Mouse (Mus musculus): ENCODE measurements around the gene Zcchc7. TPM values are rescaled to one million over a fixed set of nuclear protein-coding genes. Genes with fewer than 3 reads are reported as not detected.

Gene Zcchc7
- 10 to 100 TPM; 54.4 to 54.5 TPM for total RNA-seq (2021)
- long read RNA-seq, experiment 1, full-length matches to known transcripts: 3 of 8 reads
- long read RNA-seq, experiment 1, partial matches to known transcripts: 0 of 8 reads
- long read RNA-seq, experiment 1, other reads (novel, unspliced or antisense): 5 of 8 reads
- long read RNA-seq, experiment 2, partial matches to known transcripts: 1 of 3 reads
- long read RNA-seq, experiment 2, other reads (novel, unspliced or antisense): 2 of 3 reads

DNA sequence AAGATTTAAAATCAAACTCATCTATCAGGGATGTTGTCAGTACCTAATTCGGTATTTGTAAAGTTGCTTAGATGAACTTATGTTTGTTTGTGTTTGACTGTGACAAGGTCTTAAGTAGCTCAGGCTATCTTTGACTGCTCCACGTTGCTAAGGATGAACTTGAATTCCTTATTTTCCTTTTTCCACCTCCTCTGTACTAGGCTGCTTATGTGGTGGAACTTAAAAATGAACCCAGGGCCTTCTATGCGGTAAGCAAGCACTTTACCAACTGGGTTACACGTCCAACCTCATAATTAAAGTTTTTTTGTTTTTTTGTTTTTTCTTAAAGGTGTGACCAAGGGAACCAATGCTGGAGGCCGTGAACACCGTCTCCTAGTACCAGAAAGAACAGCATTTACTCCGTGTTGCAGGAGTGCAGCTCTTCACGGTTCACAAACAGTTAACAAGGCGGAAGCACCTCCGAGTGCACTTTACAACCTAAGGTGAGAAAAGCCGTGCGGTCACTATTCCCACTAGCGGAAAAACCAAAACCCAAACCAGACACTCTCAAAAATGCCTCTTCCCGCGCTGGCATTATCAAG lies at the start of gene Zcchc7:
Zcchc7 (plus strand) TSS at position 325 of the 581 bp plus-strand sequence.
- peak in 1 of 2 experiments; percentile 11 for DNase-seq (ENCODE audit: low spot score in 2 of 2)
- intact Hi-C loops (cut with DNase I): no loop called here

DNA sequence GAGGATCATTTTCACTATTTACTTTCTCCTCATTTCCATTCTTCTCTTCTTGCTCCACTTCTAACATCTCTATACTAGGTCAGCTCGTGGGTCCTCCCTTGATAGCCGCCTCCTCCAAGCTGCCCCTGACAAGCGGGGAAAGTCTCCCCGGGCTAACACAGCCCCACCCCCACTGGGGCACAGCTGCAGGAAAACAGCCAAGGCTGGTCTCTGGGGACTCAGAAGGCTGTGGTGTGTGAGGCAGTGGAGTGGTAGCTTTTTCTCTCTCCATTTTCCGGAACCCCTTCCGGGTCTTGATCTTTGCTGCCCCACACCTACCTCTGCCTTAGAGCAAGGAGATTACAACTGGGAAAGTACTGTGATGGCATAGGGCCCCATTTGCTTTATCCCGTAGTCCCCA lies 49.7 kb upstream of the Zcchc7 start:
- intact Hi-C loops (cut with DNase I): no loop called here

DNA sequence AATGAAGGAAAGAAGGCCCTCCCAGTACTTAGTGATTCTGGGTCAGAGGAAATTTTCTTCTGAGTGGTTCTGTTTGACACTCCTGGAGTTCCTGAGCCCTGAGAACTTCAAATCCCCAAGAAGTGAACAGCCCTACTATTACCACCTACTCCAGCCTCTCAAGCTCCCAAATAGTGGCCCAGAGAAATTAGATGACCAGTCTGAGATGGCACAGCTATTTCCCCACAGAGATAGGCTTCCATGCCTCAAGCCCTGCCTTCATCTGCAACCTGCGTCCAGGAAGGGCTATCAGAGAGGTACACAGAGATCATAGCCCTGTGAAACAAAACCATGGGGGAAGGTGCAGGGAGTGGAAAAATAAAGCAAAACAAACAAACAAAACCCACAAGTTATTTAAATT lies 48.8 kb upstream of the Zcchc7 start:
- DNase-seq (ENCODE audit: low spot score in 2 of 2): no peak
- intact Hi-C loops (cut with DNase I): no loop called here

More for the DNA sequence above, 49.7 kb upstream of the Zcchc7 start:
- DNase-seq (ENCODE audit: low spot score in 2 of 2): no peak

DNA sequence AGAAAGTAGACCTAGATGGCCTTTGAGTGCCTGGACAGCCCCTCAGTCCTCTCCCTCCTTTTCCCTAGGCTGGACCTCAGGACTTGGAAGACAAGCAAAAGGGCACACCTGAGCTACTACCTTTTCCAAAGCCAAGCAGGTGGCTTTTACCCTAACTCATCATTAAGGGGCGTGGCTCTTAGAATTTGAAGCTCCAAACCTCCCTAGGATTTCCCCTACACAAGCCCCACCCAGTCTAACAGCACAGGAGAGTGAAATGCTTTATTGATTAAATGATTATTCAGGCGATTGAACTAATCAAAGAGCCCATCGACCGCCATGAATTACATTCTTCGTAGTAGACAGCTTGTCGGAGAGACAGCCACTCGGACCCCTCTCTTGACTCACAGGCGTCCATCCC lies 47.4 kb upstream of the Zcchc7 start:
- intact Hi-C loops (cut with DNase I): no loop called here
- DNase-seq (ENCODE audit: low spot score in 2 of 2): no peak

- intact Hi-C loops (cut with DNase I): no loop called here
- DNase-seq (ENCODE audit: low spot score in 2 of 2): no peak
These were observed 46.5 kb upstream of the Zcchc7 start for GRCm38 (mm10) chr4:44709091-44709695.

DNA sequence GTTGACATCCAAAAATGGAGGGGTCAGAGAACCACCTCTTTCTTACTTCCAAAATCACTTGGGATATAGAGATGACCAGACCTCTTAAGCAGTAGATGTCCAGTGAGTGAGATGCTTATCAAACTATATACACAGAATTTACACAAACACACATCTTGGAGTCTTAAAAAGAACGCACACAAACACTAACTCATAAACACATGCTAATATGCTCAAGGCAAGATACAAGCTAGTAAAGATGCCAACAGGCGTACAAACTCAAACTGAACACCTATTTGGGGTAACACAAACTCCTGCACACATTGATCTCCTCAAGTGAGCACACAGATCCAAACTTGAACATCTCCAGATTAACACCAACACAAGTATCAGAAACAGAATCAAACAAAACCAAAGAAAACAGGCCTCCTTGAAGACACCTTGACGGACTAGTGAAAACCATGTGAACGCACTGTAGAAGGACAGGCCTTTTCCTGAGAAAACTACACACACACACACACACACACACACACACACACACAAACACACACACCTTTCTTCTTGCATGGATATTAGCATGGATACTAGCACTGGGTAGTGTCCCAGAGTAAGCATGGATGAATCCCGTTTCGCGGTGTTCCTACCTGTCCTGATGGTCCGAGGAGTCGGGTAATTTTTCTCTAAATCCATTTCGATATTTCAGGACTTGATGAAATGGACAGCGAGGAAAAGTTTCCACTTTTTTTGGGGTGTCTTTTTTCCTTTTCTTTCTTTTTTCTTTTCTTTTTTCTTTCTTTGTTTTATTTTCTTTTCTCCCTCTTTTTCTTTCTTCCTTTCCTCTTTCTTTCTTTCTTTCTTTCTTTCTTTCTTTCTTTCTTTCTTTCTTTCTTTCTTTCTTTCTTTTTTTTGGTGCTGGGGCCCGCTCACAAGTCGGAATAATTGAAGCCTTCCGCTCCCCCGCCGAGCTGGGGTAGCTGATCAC lies 45.7 kb upstream of the Zcchc7 start, which contains the start of gene Pax5:
Pax5 (minus strand) TSS at position 748 of the 961 bp plus-strand sequence.
- DNase-seq (ENCODE audit: low spot score in 2 of 2): no peak
- intact Hi-C loops (cut with DNase I): no loop called here

- no peak for DNase-seq (ENCODE audit: low spot score in 2 of 2)
- intact Hi-C loops (cut with DNase I): no loop called here
These were observed 45.0 kb upstream of the Zcchc7 start for GRCm38 (mm10) chr4:44710701-44711097.

DNA sequence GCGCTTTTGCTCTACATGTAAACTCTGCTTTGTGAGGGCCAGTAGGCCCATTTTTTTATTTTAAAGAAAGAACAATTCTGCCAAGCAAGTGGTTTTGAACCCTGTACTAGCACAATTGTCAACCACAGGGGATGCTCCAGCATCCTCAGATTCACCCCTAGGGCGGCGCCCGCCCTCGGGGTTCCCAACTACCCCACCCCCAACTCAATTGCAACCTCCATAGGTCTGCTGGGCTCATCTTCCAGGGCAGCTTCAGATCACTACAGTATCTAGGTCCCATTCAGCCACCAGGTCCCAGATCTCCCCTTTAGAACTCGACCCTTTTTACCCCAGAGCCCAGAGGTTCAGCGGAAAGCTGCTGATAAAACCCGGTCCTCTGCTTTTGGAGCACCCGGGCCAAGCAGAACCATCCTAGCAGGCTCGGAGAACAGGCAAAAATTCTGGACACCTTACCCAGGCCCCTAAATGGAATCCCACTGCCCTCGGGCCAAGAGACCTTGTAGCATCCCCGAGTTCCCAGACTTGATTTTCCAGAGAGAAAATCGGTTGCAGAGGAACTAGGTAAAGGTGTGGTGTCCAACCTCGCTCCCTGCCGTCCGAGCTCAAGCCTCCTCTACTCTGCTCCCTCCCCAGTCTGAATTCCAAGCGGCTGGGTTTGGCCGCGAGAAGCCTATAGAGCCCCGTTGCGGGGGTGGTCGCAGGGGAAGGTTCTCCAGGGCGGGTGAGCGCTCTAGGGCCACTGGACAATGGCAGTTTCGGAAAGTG lies 44.4 kb upstream of the Zcchc7 start:
- intact Hi-C loops (cut with DNase I): no loop called here
- no peak for DNase-seq (ENCODE audit: low spot score in 2 of 2)

DNA sequence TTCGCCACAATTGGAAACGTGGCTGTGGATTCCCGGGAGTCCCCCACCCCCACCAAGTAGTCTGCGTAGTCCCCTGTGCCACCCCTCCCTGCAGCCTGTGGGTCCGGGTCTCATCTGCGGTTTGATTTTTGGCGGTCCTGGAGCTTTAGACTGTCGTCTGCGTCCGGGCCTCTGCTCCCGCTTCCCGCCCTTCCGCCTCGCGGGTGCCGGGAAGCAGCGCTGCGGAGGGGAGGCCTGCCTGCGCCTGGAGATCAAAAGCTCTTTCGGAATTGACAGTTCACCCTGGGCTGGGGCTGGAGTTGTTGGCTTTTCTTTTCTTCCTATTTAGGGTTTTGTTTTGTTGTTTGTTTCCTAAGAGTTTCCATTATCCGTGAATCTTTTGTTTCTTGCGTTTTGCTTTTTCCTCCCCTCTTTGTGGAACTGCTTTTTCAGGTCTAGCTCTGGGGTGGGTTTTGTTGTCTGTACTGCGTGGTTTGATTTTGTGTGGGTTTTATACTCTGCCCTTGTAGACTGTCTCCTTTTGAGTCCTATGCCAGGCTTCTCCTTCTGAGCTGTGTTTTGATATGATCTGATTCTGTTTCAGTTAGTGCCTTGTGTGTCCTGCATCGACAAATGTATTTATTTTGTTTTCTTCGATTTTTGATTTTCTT lies 43.5 kb upstream of the Zcchc7 start:
- no peak for DNase-seq (ENCODE audit: low spot score in 2 of 2)
- intact Hi-C loops (cut with DNase I): no loop called here

- no peak for DNase-seq (ENCODE audit: low spot score in 2 of 2)
- intact Hi-C loops (cut with DNase I): no loop called here
These were observed 42.7 kb upstream of the Zcchc7 start for GRCm38 (mm10) chr4:44712786-44713553.

- DNase-seq (ENCODE audit: low spot score in 2 of 2): no peak
- intact Hi-C loops (cut with DNase I): no loop called here
These were observed 42.1 kb upstream of the Zcchc7 start for GRCm38 (mm10) chr4:44713554-44714051.

GRCm38 (mm10) chr4:44714111-44714621 lies 41.5 kb upstream of the Zcchc7 start:
- intact Hi-C loops (cut with DNase I): no loop called here
- DNase-seq (ENCODE audit: low spot score in 2 of 2): no peak

GRCm38 (mm10) chr4:44715621-44716160 lies 40.0 kb upstream of the Zcchc7 start:
- intact Hi-C loops (cut with DNase I): no loop called here
- DNase-seq (ENCODE audit: low spot score in 2 of 2): no peak

DNA sequence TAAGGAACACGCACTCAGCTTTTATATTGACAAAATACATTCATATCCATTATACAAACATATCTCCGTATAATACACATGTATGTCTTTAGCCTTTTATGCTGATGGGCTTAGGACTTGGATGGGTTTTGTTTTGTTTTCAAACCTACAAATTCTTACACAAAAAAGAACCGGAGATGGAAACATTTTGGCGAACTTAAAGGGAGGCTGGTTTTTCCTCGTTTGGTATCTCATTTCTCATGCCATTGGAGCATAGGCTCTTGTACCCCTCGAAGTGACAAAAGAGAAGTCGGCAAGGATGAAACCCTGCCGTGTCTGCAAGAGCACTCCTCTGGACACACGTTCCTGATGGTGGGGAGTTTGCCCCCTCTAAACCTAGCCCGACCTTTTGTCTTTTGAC lies 39.3 kb upstream of the Zcchc7 start:
- intact Hi-C loops (cut with DNase I): no loop called here
- no peak for DNase-seq (ENCODE audit: low spot score in 2 of 2)

DNA sequence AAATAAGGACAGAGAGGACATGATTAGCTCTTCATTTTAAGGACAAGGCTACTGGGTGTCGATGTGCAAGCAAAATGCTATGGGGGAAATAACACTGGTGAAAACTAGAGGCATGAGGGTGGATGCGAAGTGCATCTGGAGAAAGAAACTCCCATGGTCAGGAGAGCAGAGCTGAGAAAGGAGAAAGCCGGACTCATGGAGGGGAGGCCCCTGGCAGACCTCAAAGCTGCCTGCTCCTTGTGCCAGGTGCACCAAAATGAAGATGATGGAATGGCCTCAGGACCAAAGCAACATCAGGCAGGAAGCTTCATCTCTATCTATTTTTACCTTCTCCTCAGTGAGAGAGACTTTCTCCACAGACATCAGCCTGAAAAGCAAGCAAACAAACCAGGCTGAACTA lies 38.0 kb upstream of the Zcchc7 start:
- intact Hi-C loops (cut with DNase I): no loop called here
- DNase-seq (ENCODE audit: low spot score in 2 of 2): no peak

- no peak for DNase-seq (ENCODE audit: low spot score in 2 of 2)
- intact Hi-C loops (cut with DNase I): no loop called here
These were observed 35.6 kb upstream of the Zcchc7 start for GRCm38 (mm10) chr4:44720046-44720445.

GRCm38 (mm10) chr4:44721237-44721636 lies 34.4 kb upstream of the Zcchc7 start:
- intact Hi-C loops (cut with DNase I): no loop called here

More at GRCm38 (mm10) chr4:44721237-44721636, 34.4 kb upstream of the Zcchc7 start:
- DNase-seq (ENCODE audit: low spot score in 2 of 2): no peak

All from left cerebral cortex, postnatal 14 days (tissue).